Mouse (Mus musculus): ENCODE results near the gene Cd300lg. TPM values are rescaled to one million over a fixed set of nuclear protein-coding genes. Genes with fewer than 3 reads are reported as not detected.

The Cd300lg gene
- total and polyA plus RNA-seq, 3 experiments, result 0.08 to 0.26 TPM; not detected in 1

DNA sequence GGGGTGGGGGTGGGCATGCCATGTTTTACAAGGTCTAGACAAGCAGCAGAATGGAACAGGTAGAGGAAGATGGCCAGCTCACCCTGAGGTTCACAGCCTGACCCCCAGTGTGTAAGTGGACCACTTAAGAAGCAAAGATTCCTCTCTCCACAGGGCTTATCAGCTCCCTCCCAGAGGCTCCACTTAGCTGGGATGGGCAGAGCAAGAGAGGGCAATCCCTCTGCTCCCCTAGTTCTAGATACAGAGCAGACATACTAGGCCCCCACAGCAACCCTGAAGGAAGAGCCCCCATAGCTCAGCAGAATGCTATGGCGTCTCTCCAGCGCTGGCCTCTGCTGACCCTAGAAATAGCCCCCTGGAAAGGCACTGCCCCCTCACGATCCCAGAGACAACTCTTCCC, 54.4 kb downstream of the Cd300lg start:
- Histone ChIP-seq H3K9me3 (replicated peaks; ENCODE audit: insufficient read depth, low read length) (no peaks in the 10 kb centered on the region), H3K27ac (ENCODE audit: control insufficient read depth, low read depth, low read length) (no peak overlapping the region), H3K4me3 (ENCODE audit: control insufficient read depth in 1 of 2, insufficient read depth in 1 of 2, low read depth in 2 of 2, low read length in 2 of 2) (no peak overlapping the region), H3K4me1 (ENCODE audit: control insufficient read depth in 1 of 2, insufficient read depth in 2 of 2, low read length in 2 of 2) (peaks cover 4 to 25% of the 10 kb centered on the region in 2 experiments; a peak in 2 of 4 replicates), H3K9ac (ENCODE audit: control insufficient read depth, low read depth, low read length, poor library complexity, severe bottlenecking) (no peak overlapping the region), H3K27me3 (ENCODE audit: control insufficient read depth in 1 of 2, insufficient read depth in 2 of 2, low read length in 2 of 2) (no peaks in the 10 kb centered on the region), H3K36me3 (ENCODE audit: control insufficient read depth in 1 of 2, insufficient read depth in 2 of 2, low read length in 2 of 2) (peaks cover 0 to 9% of the 10 kb centered on the region in 2 experiments; a peak in 2 of 4 replicates), H3K79me2 (ENCODE audit: control insufficient read depth, insufficient read depth, low read length, poor library complexity) (no peaks in the 10 kb centered on the region)
- TF ChIP-seq ZKSCAN1 (IDR thresholded peaks at IDR 0.05; ENCODE audit: low read depth, low read length), result no peak
- TF ChIP-seq TCF12 (IDR thresholded peaks at IDR 0.05; ENCODE audit: low read depth, low read length), result no peak
- TF ChIP-seq UBTF (IDR thresholded peaks at IDR 0.05; ENCODE audit: borderline replicate concordance, insufficient read depth, low read depth, low read length), result no peak
- no peak for TF ChIP-seq BHLHE40 (IDR thresholded peaks at IDR 0.05; ENCODE audit: borderline replicate concordance, low read depth, low read length)
- TF ChIP-seq ZC3H11A (IDR thresholded peaks at IDR 0.05; ENCODE audit: low read depth, low read length), result no peak
- no peak for TF ChIP-seq MAZ (IDR thresholded peaks at IDR 0.05; ENCODE audit: low read depth, low read length)
- TF ChIP-seq JUND (IDR thresholded peaks at IDR 0.05; ENCODE audit: low read depth, low read length), result no peak
- TF ChIP-seq NELFE (IDR thresholded peaks at IDR 0.05; ENCODE audit: low read depth, low read length), result no peak
- no peak for TF ChIP-seq RCOR1 (IDR thresholded peaks at IDR 0.05; ENCODE audit: low read depth, low read length)
- TF ChIP-seq CHD2 (IDR thresholded peaks at IDR 0.05; ENCODE audit: low read length), result no peak
- no peak for TF ChIP-seq MYB (IDR thresholded peaks at IDR 0.05; ENCODE audit: low read depth, low read length)
- no peak for TF ChIP-seq POLR2AphosphoS2 (IDR thresholded peaks at IDR 0.05; ENCODE audit: low read length)
- TF ChIP-seq MXI1 (IDR thresholded peaks at IDR 0.05; ENCODE audit: low read depth, low read length), result no peak
- no peak for TF ChIP-seq ZMIZ1 (IDR thresholded peaks at IDR 0.05; ENCODE audit: low read depth, low read length)
- no peak for TF ChIP-seq E2F4 (IDR thresholded peaks at IDR 0.05; ENCODE audit: borderline replicate concordance, low read depth, low read length)
- no peak for TF ChIP-seq ELF1 (IDR thresholded peaks at IDR 0.05; ENCODE audit: low read depth, low read length)
- no peak for TF ChIP-seq GATA1 (IDR thresholded peaks at IDR 0.05; ENCODE audit: low read depth, low read length)
- TF ChIP-seq HCFC1 (IDR thresholded peaks at IDR 0.05; ENCODE audit: low read depth, low read length), result no peak
- no peak for TF ChIP-seq MAX (IDR thresholded peaks at IDR 0.05; ENCODE audit: low read length)
- no peak for TF ChIP-seq GABPA (IDR thresholded peaks at IDR 0.05; ENCODE audit: low read depth, low read length)
- DNase-seq (ENCODE audit: low read depth, low spot score), result no peak

DNA sequence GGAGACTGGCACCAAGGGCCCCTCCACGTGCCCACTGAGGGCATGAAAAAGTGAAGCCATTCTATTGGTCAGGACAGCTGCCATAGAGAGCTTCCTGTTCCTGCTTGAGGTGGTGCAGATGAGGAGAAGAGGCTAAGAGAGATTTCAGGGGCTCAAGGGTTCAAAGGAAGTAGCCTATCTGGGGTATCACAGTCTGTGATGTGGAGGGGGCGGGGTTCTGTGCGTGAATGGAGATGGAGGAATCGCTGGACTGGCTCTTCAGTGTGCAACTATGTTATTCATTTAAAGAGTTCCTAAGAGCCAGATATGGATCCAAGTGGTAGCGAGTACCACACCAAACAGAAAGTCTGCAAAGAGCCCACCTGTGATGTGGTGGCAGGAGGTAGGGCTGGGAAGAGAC, 55.1 kb downstream of the Cd300lg start:
- peak overlapping the region; percentile 49 for H3K27ac ChIP-seq (ENCODE audit: control insufficient read depth, low read depth, low read length)
- peak overlapping the region; percentile 44 to 65 for H3K4me3 ChIP-seq (ENCODE audit: control insufficient read depth in 1 of 2, insufficient read depth in 1 of 2, low read depth in 2 of 2, low read length in 2 of 2)
- peak overlapping the region; percentile 51 for H3K9ac ChIP-seq (ENCODE audit: control insufficient read depth, low read depth, low read length, poor library complexity, severe bottlenecking)
- no peaks in the 10 kb centered on the region for H3K27me3 ChIP-seq (ENCODE audit: control insufficient read depth in 1 of 2, insufficient read depth in 2 of 2, low read length in 2 of 2)
- peaks cover 4 to 25% of the 10 kb centered on the region in 2 experiments; a peak in 2 of 4 replicates for H3K4me1 ChIP-seq (ENCODE audit: control insufficient read depth in 1 of 2, insufficient read depth in 2 of 2, low read length in 2 of 2)
- H3K9me3 ChIP-seq (replicated peaks; ENCODE audit: insufficient read depth, low read length), result no peaks in the 10 kb centered on the region
- peaks cover 0 to 9% of the 10 kb centered on the region in 2 experiments; a peak in 2 of 4 replicates for H3K36me3 ChIP-seq (ENCODE audit: control insufficient read depth in 1 of 2, insufficient read depth in 2 of 2, low read length in 2 of 2)
- TF ChIP-seq MAX (IDR thresholded peaks at IDR 0.05; ENCODE audit: low read length) (0 out of 2 replicates have a peak, but pooled peaks have one; percentile 42), USF1 (IDR thresholded peaks at IDR 0.05; ENCODE audit: low read depth, low read length) (peak; percentile 55), MAZ (IDR thresholded peaks at IDR 0.05; ENCODE audit: low read depth, low read length) (0 out of 2 replicates have a peak, but pooled peaks have one; percentile 1), POLR2A (IDR thresholded peaks at IDR 0.05; ENCODE audit: control insufficient read depth in 1 of 2, insufficient read depth in 1 of 2, low read depth in 1 of 2, low read length in 2 of 2, poor library complexity in 1 of 2) (0 out of 4 replicates have a peak, but pooled peaks of 1 of the 2 experiments have one; percentile 25), TBP (IDR thresholded peaks at IDR 0.05; ENCODE audit: low read depth, low read length) (no peak), ELF1 (IDR thresholded peaks at IDR 0.05; ENCODE audit: low read depth, low read length) (peak; percentile 42; the same call in 1 of the 2 replicates)
- peak; percentile 82 for DNase-seq (ENCODE audit: low read depth, low spot score)
- H3K79me2 ChIP-seq (ENCODE audit: control insufficient read depth, insufficient read depth, low read length, poor library complexity), result no peaks in the 10 kb centered on the region

Measured in MEL (cell line).